Mouse (Mus musculus) embryo, embryonic 9.5 days (tissue): ENCODE measurements around the gene Osbpl5.
"Not testable (repeated sequence)": the region's sequence is repeated elsewhere in the genome, so short reads cannot be mapped to it uniquely, and the experiment has no call there.

Experiments
- DNase-seq: peaks from one replicate; pipeline ENCODE4 v3.0.0-alpha.2; 2017; ENCODE audit errors: extremely low spot score

Osbpl5 gene

DNA sequence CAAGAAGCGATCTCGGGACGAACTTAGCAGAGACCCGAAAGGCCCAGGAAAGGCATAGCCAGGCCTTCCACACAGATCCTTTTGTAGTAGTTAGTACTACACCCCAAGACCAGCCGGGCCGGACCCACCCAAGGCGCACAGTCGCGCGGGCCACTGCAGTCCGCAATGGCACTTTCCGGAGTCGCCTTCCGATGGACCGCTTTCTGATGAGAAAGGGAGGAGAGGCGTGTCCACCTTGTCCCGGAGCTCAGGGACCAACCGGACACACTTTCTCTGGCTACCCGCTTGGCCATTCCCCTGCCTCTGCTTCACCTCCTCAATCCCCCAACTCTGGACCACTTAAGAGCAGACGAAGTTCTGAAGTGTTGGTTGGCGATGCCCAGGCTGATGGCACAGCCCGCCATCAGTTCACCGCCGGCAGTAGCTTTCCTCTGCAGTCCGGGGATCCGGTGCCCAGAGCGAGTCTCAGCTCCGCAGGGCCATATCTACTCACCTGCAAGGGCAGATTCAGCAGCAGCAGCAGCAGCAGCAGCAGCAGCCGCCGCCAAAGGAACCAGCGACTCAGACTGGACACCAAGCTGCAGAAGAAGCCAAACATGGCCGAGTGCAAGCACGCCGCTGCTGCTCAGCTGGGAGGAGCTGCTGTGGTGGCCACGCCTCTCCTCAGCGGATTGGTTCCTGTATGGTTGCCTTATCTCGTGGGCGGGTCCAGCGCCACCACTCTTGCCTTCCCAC, 107.6 kb downstream of the Osbpl5 start, which contains the start of gene Tnfrsf22:
Tnfrsf22 (minus strand) TSS at position 628 of the 735 bp plus-strand sequence.
- DNase-seq, result peak; percentile 80

DNA sequence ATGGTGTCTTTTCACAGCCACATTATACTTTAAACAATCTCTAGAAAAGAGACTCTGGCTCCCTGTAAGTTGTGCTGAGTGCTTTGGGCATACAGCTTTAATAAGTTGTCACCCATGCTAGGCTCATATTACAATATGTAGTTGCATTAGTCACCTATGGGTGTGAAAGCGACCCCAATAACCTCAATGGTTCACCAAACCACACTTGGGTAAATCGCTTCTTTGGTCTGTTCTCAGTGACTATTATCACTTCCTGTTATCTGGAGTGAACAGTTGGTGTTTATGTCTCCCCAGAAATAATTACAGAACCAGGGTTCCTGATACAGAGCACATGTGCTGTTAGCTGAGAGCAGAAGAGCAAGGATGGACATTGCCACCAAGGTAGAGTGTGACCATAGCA, 112.8 kb downstream of the Osbpl5 start:
- not testable (repeated sequence) for DNase-seq
